Mouse (Mus musculus) heart, embryonic 15.5 days (tissue): ENCODE measurements around the gene Cep152. TPM values are rescaled to one million over a fixed set of nuclear protein-coding genes. Genes with fewer than 3 reads are reported as not detected.

Source experiments
- ATAC-seq: fragments of 200-750 bp; cut with Nextera tagmentation; replicated peaks from 2 replicates; pipeline ENCODE4 v1.8.0; 2017; ENCODE audit warnings: low read depth, moderate TSS enrichment; ENCODE audit not compliant: insufficient number of reproducible peaks, insufficient read depth, low FRiP score
- H3K27ac ChIP-seq: fragments of 300-500 bp; sonication (generic); 2 replicates; pipeline ENCODE4 v1.5.1; 2015; ENCODE audit warnings: mild to moderate bottlenecking, inconsistent platforms
- H3K27me3 ChIP-seq: fragments of 300-500 bp; sonication (generic); 2 replicates; pipeline ENCODE4 v1.6.1; 2015; ENCODE audit warnings: inconsistent platforms
- H3K36me3 ChIP-seq: fragments of 300-500 bp; sonication (generic); 2 replicates; pipeline ENCODE4 v1.6.1; 2015; ENCODE audit warnings: mild to moderate bottlenecking, inconsistent platforms
- H3K4me1 ChIP-seq: fragments of 300-500 bp; sonication (generic); replicated peaks from 2 replicates; pipeline ENCODE4 v1.6.1; 2015; ENCODE audit warnings: inconsistent platforms
- H3K4me2 ChIP-seq: fragments of 300-500 bp; sonication (generic); 2 replicates; pipeline ENCODE4 v1.6.1; 2015; ENCODE audit warnings: inconsistent platforms, mild to moderate bottlenecking, moderate library complexity
- H3K4me3 ChIP-seq: fragments of 300-500 bp; sonication (generic); 2 replicates; pipeline ENCODE4 v1.5.1; 2015; ENCODE audit warnings: mild to moderate bottlenecking, inconsistent platforms
- H3K9ac ChIP-seq: fragments of 300-500 bp; sonication (generic); 2 replicates; pipeline ENCODE4 v1.6.1; 2015; ENCODE audit warnings: mild to moderate bottlenecking, inconsistent platforms
- H3K9me3 ChIP-seq: fragments of 300-500 bp; sonication (generic); replicated peaks from 2 replicates; pipeline ENCODE4 v1.6.1; 2016; ENCODE audit warnings: inconsistent platforms
- WGBS: fragments of 180-500 bp; shearing (Covaris S2); methylation state at CpG from one replicate; pipeline ENCODE4 v1.1.7; 2015; ENCODE audit warnings: mixed read lengths; 5-methylcytosine and 5-hydroxymethylcytosine counted together
- polyA plus RNA-seq: library from polyadenylated mRNA; unstranded; fragments of >200 nt; fragmentation: Nextera tagmentation; extraction: Ambion mirVana; gene quantifications from 2 replicates; pipeline ENCODE4 v1.2.1, GENCODE M21; 2015

The Cep152 gene
- polyA plus RNA-seq, 1 experiment from 2014 or later: 3.1 TPM

- Histone ChIP-seq H3K4me3 (peak overlapping the region; percentile 40), H3K36me3 (no peaks in the 10 kb centered on the region), H3K4me2 (peak overlapping the region; percentile 68), H3K4me1 (peaks cover 8% of the 10 kb centered on the region; the same call in 1 of the 2 replicates), H3K9ac (peak overlapping the region; percentile 51), H3K27ac (no peak overlapping the region), H3K27me3 (no peaks in the 10 kb centered on the region), H3K9me3 (no peaks in the 10 kb centered on the region)
- 0 out of 2 replicates have a peak, but pooled peaks have one; percentile 47 for ATAC-seq
- WGBS: 26% methylated on average over 20 of the region's 20 CpGs
Measured at GRCm38 (mm10) chr2:125660537-125661130, 35.7 kb upstream of the Cep152 start.

GRCm38 (mm10) chr2:125659823-125660536 is 35.1 kb upstream of the Cep152 start:
- peak overlapping the region; percentile 40 for H3K4me3 ChIP-seq
- H3K27ac ChIP-seq: no peak overlapping the region
- H3K27me3 ChIP-seq: no peaks in the 10 kb centered on the region
- peak overlapping the region; percentile 51 for H3K9ac ChIP-seq
- 0 out of 2 replicates have a peak, but pooled peaks have one; percentile 31 for ATAC-seq
- H3K36me3 ChIP-seq: no peaks in the 10 kb centered on the region
- H3K4me1 ChIP-seq: peaks cover 8% of the 10 kb centered on the region; the same call in 1 of the 2 replicates
- no peaks in the 10 kb centered on the region for H3K9me3 ChIP-seq
- WGBS: 15% methylated on average over 10 of the region's 10 CpGs
- peak overlapping the region; percentile 68 for H3K4me2 ChIP-seq

GRCm38 (mm10) chr2:125655391-125655790 is 30.5 kb upstream of the Cep152 start:
- Histone ChIP-seq H3K36me3 (no peaks in the 10 kb centered on the region), H3K9ac (no peak overlapping the region), H3K4me1 (peaks cover 1% of the 10 kb centered on the region; the same call in 1 of the 2 replicates), H3K9me3 (no peaks in the 10 kb centered on the region), H3K27me3 (no peaks in the 10 kb centered on the region), H3K27ac (no peak overlapping the region), H3K4me3 (no peak overlapping the region), H3K4me2 (no peak overlapping the region)
- WGBS: 86% methylated on average over 9 of the region's 9 CpGs
- no peak for ATAC-seq

GRCm38 (mm10) chr2:125653286-125653685 is 28.4 kb upstream of the Cep152 start:
- no peaks in the 10 kb centered on the region for H3K4me1 ChIP-seq
- H3K27me3 ChIP-seq: no peaks in the 10 kb centered on the region
- no peak overlapping the region for H3K4me3 ChIP-seq
- no peak overlapping the region for H3K9ac ChIP-seq
- no peak overlapping the region for H3K4me2 ChIP-seq
- H3K36me3 ChIP-seq: no peaks in the 10 kb centered on the region
- no peaks in the 10 kb centered on the region for H3K9me3 ChIP-seq
- no peak overlapping the region for H3K27ac ChIP-seq
- ATAC-seq: no peak
- WGBS: 90% methylated on average over 2 of the region's 2 CpGs

GRCm38 (mm10) chr2:125651563-125651962 is 26.6 kb upstream of the Cep152 start:
- no peaks in the 10 kb centered on the region for H3K9me3 ChIP-seq
- 0 out of 2 replicates have a peak, but pooled peaks cover 2% of the 10 kb centered on the region for H3K4me1 ChIP-seq
- H3K4me2 ChIP-seq: no peak overlapping the region
- ATAC-seq: no peak
- no peak overlapping the region for H3K27ac ChIP-seq
- no peaks in the 10 kb centered on the region for H3K27me3 ChIP-seq
- 67% methylated on average over 8 of the region's 8 CpGs for WGBS
- no peak overlapping the region for H3K4me3 ChIP-seq
- H3K9ac ChIP-seq: no peak overlapping the region
- H3K36me3 ChIP-seq: no peaks in the 10 kb centered on the region

GRCm38 (mm10) chr2:125650742-125651352 is 25.9 kb upstream of the Cep152 start:
- Histone ChIP-seq H3K9ac (no peak overlapping the region), H3K36me3 (no peaks in the 10 kb centered on the region), H3K27me3 (no peaks in the 10 kb centered on the region), H3K4me2 (no peak overlapping the region), H3K4me3 (no peak overlapping the region), H3K27ac (no peak overlapping the region), H3K4me1 (0 out of 2 replicates have a peak, but pooled peaks cover 2% of the 10 kb centered on the region), H3K9me3 (no peaks in the 10 kb centered on the region)
- no peak for ATAC-seq
- 80% methylated on average over 14 of the region's 14 CpGs for WGBS

GRCm38 (mm10) chr2:125650038-125650437 is 25.1 kb upstream of the Cep152 start:
- Histone ChIP-seq H3K4me2 (no peak overlapping the region), H3K36me3 (no peaks in the 10 kb centered on the region), H3K27ac (no peak overlapping the region), H3K27me3 (no peaks in the 10 kb centered on the region), H3K4me1 (0 out of 2 replicates have a peak, but pooled peaks cover 2% of the 10 kb centered on the region), H3K9me3 (no peaks in the 10 kb centered on the region), H3K9ac (no peak overlapping the region), H3K4me3 (no peak overlapping the region)
- ATAC-seq: no peak
- 87% methylated on average over 5 of the region's 5 CpGs for WGBS

GRCm38 (mm10) chr2:125644912-125645311 is 20.0 kb upstream of the Cep152 start:
- H3K36me3 ChIP-seq: no peaks in the 10 kb centered on the region
- WGBS: 86% methylated on average over 6 of the region's 6 CpGs
- H3K4me2 ChIP-seq: no peak overlapping the region
- no peak for ATAC-seq
- no peak overlapping the region for H3K27ac ChIP-seq
- H3K4me1 ChIP-seq: 0 out of 2 replicates have a peak, but pooled peaks cover 5% of the 10 kb centered on the region
- H3K27me3 ChIP-seq: no peaks in the 10 kb centered on the region
- H3K4me3 ChIP-seq: no peak overlapping the region
- H3K9ac ChIP-seq: no peak overlapping the region
- no peaks in the 10 kb centered on the region for H3K9me3 ChIP-seq

GRCm38 (mm10) chr2:125637331-125637730 is 12.4 kb upstream of the Cep152 start:
- Histone ChIP-seq H3K4me1 (no peaks in the 10 kb centered on the region), H3K9ac (no peak overlapping the region), H3K27me3 (no peaks in the 10 kb centered on the region), H3K36me3 (no peaks in the 10 kb centered on the region), H3K4me2 (no peak overlapping the region), H3K4me3 (no peak overlapping the region), H3K9me3 (no peaks in the 10 kb centered on the region), H3K27ac (no peak overlapping the region)
- no peak for ATAC-seq
- WGBS: 63% methylated on average over 7 of the region's 7 CpGs

- peak overlapping the region; percentile 67 for H3K27ac ChIP-seq
- H3K4me2 ChIP-seq: no peak overlapping the region
- no peaks in the 10 kb centered on the region for H3K27me3 ChIP-seq
- no peaks in the 10 kb centered on the region for H3K36me3 ChIP-seq
- H3K9me3 ChIP-seq: no peaks in the 10 kb centered on the region
- WGBS: 61% methylated on average over 2 of the region's 2 CpGs
- H3K9ac ChIP-seq: no peak overlapping the region
- ATAC-seq: no peak
- H3K4me1 ChIP-seq: peaks cover 28% of the 10 kb centered on the region
- no peak overlapping the region for H3K4me3 ChIP-seq
Measured at GRCm38 (mm10) chr2:125630010-125630409, 5.1 kb upstream of the Cep152 start.

GRCm38 (mm10) chr2:125628487-125628886 is 3.6 kb upstream of the Cep152 start:
- Histone ChIP-seq H3K4me2 (peak overlapping the region; percentile 3; the same call in 1 of the 2 replicates), H3K4me1 (peaks cover 37% of the 10 kb centered on the region), H3K9ac (no peak overlapping the region), H3K27me3 (no peaks in the 10 kb centered on the region), H3K9me3 (no peaks in the 10 kb centered on the region), H3K36me3 (no peaks in the 10 kb centered on the region), H3K27ac (peak overlapping the region; percentile 52), H3K4me3 (no peak overlapping the region)
- WGBS: 38% methylated on average over 6 of the region's 6 CpGs
- ATAC-seq: no peak
